Mouse (Mus musculus): ENCODE results near the gene Ssna1. TPM values are rescaled to one million over a fixed set of nuclear protein-coding genes. Genes with fewer than 3 reads are reported as not detected.

Gene Ssna1
- total RNA-seq, 2 experiments from 2014 or later: 37.4 to 44.0 TPM

Other genes with a start within 250 kb of the Ssna1 start
- gene Nsmf, start 218.1 kb downstream of the Ssna1 start, total RNA-seq (2021): 10 to 100 TPM; 14.4 to 16.3 TPM
- gene Entpd8, start 192.1 kb downstream of the Ssna1 start, total RNA-seq (2021): not detected
- gene Noxa1, start 177.3 kb downstream of the Ssna1 start, total RNA-seq (2021): not detected
- 10 to 100 TPM in 1 of 2 experiments, 1 to 10 TPM in 1; 9.7 to 12.0 TPM for gene Nrarp, start 91.7 kb downstream of the Ssna1 start, total RNA-seq (2021)
- gene Tor4a, start 75.6 kb downstream of the Ssna1 start, total RNA-seq (2021): 1 to 10 TPM; 4.0 to 5.2 TPM
- 10 to 100 TPM; 38.7 to 39.9 TPM for gene Nelfb, start 60.9 kb downstream of the Ssna1 start, total RNA-seq (2021)
- gene Stpg3, start 57.8 kb downstream of the Ssna1 start, total RNA-seq (2021): not detected
- gene Fam166a, start 53.7 kb downstream of the Ssna1 start, total RNA-seq (2021): not detected
- 100 to 1,000 TPM; 240 to 254 TPM for gene Tubb4b, start 47.7 kb downstream of the Ssna1 start, total RNA-seq (2021)
- not detected for gene Slc34a3, start 38.1 kb downstream of the Ssna1 start, total RNA-seq (2021)
- gene Rnf224, start 35.7 kb downstream of the Ssna1 start, total RNA-seq (2021): not detected
- gene Rnf208, start 30.2 kb downstream of the Ssna1 start, total RNA-seq (2021): under 1 TPM; 0.27 to 0.44 TPM
- not detected for gene Cysrt1, start 30.0 kb downstream of the Ssna1 start, total RNA-seq (2021)
- gene AL732309.1, start 25.6 kb downstream of the Ssna1 start, total RNA-seq (2021): 1 to 10 TPM; 1.2 to 2.2 TPM
- gene Tmem203, start 17.0 kb downstream of the Ssna1 start, total RNA-seq (2021): 10 to 100 TPM; 13.4 to 15.1 TPM
- gene Tprn, start 9.8 kb downstream of the Ssna1 start, total RNA-seq (2021): 1 to 10 TPM; 4.8 to 8.6 TPM
- 10 to 100 TPM; 38.6 to 39.1 TPM for gene Anapc2, start within 50 bp of the Ssna1 start, total RNA-seq (2021)
- gene Tmem210, start 15.7 kb upstream of the Ssna1 start, total RNA-seq (2021): not detected
- not detected for gene Lrrc26, start 17.5 kb upstream of the Ssna1 start, total RNA-seq (2021)
- gene Grin1, start 46.7 kb upstream of the Ssna1 start, total RNA-seq (2021): not detected
- gene Man1b1, start 59.9 kb upstream of the Ssna1 start, total RNA-seq (2021): 10 to 100 TPM; 21.9 to 23.2 TPM
- 1 to 10 TPM; 3.4 to 3.7 TPM for gene Dpp7, start 83.9 kb upstream of the Ssna1 start, total RNA-seq (2021)
- gene Uap1l1, start 93.2 kb upstream of the Ssna1 start, total RNA-seq (2021): 1 to 10 TPM; 6.7 to 8.6 TPM
- gene Sapcd2, start 99.9 kb upstream of the Ssna1 start, total RNA-seq (2021): under 1 TPM; 0.46 to 0.56 TPM
- gene Entpd2, start 123.4 kb upstream of the Ssna1 start, total RNA-seq (2021): 10 to 100 TPM; 14.5 to 15.4 TPM
- gene Npdc1, start 126.9 kb upstream of the Ssna1 start, total RNA-seq (2021): 10 to 100 TPM; 27.3 to 27.8 TPM
- gene Fut7, start 150.8 kb upstream of the Ssna1 start, total RNA-seq (2021): under 1 TPM; 0.27 to 0.36 TPM
- 10 to 100 TPM; 35.5 to 39.9 TPM for gene Abca2, start 156.3 kb upstream of the Ssna1 start, total RNA-seq (2021)
- gene Clic3, start 184.4 kb upstream of the Ssna1 start, total RNA-seq (2021): 1 to 10 TPM; 1.2 to 1.6 TPM
- 10 to 100 TPM; 23.0 to 23.4 TPM for gene Paxx, start 188.7 kb upstream of the Ssna1 start, total RNA-seq (2021)
- gene Ptgds, start 197.6 kb upstream of the Ssna1 start, total RNA-seq (2021): 100 to 1,000 TPM; 189 to 202 TPM
- gene Lcn12, start 221.5 kb upstream of the Ssna1 start, total RNA-seq (2021): not detected
- 10 to 100 TPM; 82.7 to 92.8 TPM for gene Fbxw5, start 228.3 kb upstream of the Ssna1 start, total RNA-seq (2021)
- gene C8g, start 229.3 kb upstream of the Ssna1 start, total RNA-seq (2021): 1 to 10 TPM; 1.5 to 1.6 TPM